Mouse (Mus musculus) Muller cell, postnatal 12 days (primary cell): ENCODE results near the gene H2-Oa.

ENCODE experiments used
- DNase-seq: peaks from one replicate; pipeline ENCODE4 v3.0.0-alpha.2; 2015; ENCODE audit errors: inconsistent ontology term

The H2-Oa gene

GRCm38 (mm10) chr17:34092197-34092875 is at the start of gene H2-Oa:
H2-Oa (plus strand) TSS chr17:34092340.
- no peak for DNase-seq

- DNase-seq: no peak
Observed at GRCm38 (mm10) chr17:34045941-34046340, 46.2 kb upstream of the H2-Oa start.

GRCm38 (mm10) chr17:34047404-34048050 is 44.6 kb upstream of the H2-Oa start:
- DNase-seq: no peak

GRCm38 (mm10) chr17:34057224-34057623 is 34.9 kb upstream of the H2-Oa start:
- DNase-seq: no peak

GRCm38 (mm10) chr17:34068864-34069263 is 23.3 kb upstream of the H2-Oa start:
- peak; percentile 63 for DNase-seq

- DNase-seq: no peak
Observed at GRCm38 (mm10) chr17:34072091-34072490, 20.0 kb upstream of the H2-Oa start.

- DNase-seq: peak; percentile 5
Observed at GRCm38 (mm10) chr17:34075271-34075670, 16.9 kb upstream of the H2-Oa start.

GRCm38 (mm10) chr17:34077549-34077948 is 14.6 kb upstream of the H2-Oa start:
- peak; percentile 67 for DNase-seq

GRCm38 (mm10) chr17:34078148-34078547 is 14.0 kb upstream of the H2-Oa start:
- DNase-seq: no peak

GRCm38 (mm10) chr17:34079002-34079401 is 13.1 kb upstream of the H2-Oa start:
- no peak for DNase-seq

- peak; percentile 70 for DNase-seq
Observed at GRCm38 (mm10) chr17:34079621-34080020, 12.5 kb upstream of the H2-Oa start.

- DNase-seq: no peak
Observed at GRCm38 (mm10) chr17:34083104-34083503, 9.0 kb upstream of the H2-Oa start.

GRCm38 (mm10) chr17:34087386-34087785 is 4.8 kb upstream of the H2-Oa start:
- DNase-seq: no peak

GRCm38 (mm10) chr17:34088124-34088523 is 4.0 kb upstream of the H2-Oa start:
- DNase-seq: no peak

- DNase-seq: no peak
Observed at GRCm38 (mm10) chr17:34090923-34091322, 1.2 kb upstream of the H2-Oa start.

- no peak for DNase-seq
Observed at GRCm38 (mm10) chr17:34093199-34093874, 1.2 kb downstream of the H2-Oa start.

GRCm38 (mm10) chr17:34094283-34095035 is 2.3 kb downstream of the H2-Oa start:
- no peak for DNase-seq

- DNase-seq: no peak
Observed at GRCm38 (mm10) chr17:34096497-34097010, 4.4 kb downstream of the H2-Oa start.

- DNase-seq: no peak
Observed at GRCm38 (mm10) chr17:34097272-34097671, 5.1 kb downstream of the H2-Oa start.

- DNase-seq: no peak
Observed at GRCm38 (mm10) chr17:34098709-34099479, 6.8 kb downstream of the H2-Oa start.

- no peak for DNase-seq
Observed at GRCm38 (mm10) chr17:34099531-34099930, 7.4 kb downstream of the H2-Oa start.
